Mouse (Mus musculus): ENCODE results near the gene Hhat.

- TF ChIP-seq EP300 (optimal IDR thresholded peaks at IDR 0.05): no peak
- TF ChIP-seq CTCF (IDR thresholded peaks at IDR 0.05; ENCODE audit: low read depth): no peak
Measured at GRCm38 (mm10) chr1:192791897-192792361, 20.9 kb upstream of the Hhat start.

All from stomach, postnatal 0 days (tissue).